Mouse (Mus musculus) thymus, adult 18-20 months (tissue): ENCODE measurements around the gene Lrrc4.
A peak's percentile ranks its signal among the peaks of the same experiment; 100 is the strongest.

ENCODE experiments used
- DNase-seq, 2 experiments: peaks; one replicate each; pipeline ENCODE4 v3.0.0; 2022; ENCODE audit warnings: mixed read lengths in 2 of 2

Lrrc4 gene

GRCm38 (mm10) chr6:28831011-28831853 is at the start of gene Lrrc4:
Gene Lrrc4, minus strand, starts transcription at chr6:28831747.
- DNase-seq, result no peak

- DNase-seq, result no peak
These were observed 49.4 kb upstream of the Lrrc4 start for GRCm38 (mm10) chr6:28880909-28881308.

- no peak for DNase-seq
These were observed 47.8 kb upstream of the Lrrc4 start for GRCm38 (mm10) chr6:28879315-28879714.

GRCm38 (mm10) chr6:28877945-28878666 is 46.6 kb upstream of the Lrrc4 start:
- DNase-seq, result peak in 1 of 2 experiments; percentile 5

- no peak for DNase-seq
These were observed 44.9 kb upstream of the Lrrc4 start for GRCm38 (mm10) chr6:28876492-28876891.

GRCm38 (mm10) chr6:28875333-28875732 is 43.8 kb upstream of the Lrrc4 start:
- DNase-seq, result no peak

GRCm38 (mm10) chr6:28874759-28875158 is 43.2 kb upstream of the Lrrc4 start:
- DNase-seq, result no peak

- no peak for DNase-seq
These were observed 42.5 kb upstream of the Lrrc4 start for GRCm38 (mm10) chr6:28874053-28874452.

- DNase-seq, result no peak
These were observed 40.9 kb upstream of the Lrrc4 start for GRCm38 (mm10) chr6:28872421-28872795.

- no peak for DNase-seq
These were observed 40.3 kb upstream of the Lrrc4 start for GRCm38 (mm10) chr6:28871725-28872420.

- DNase-seq, result no peak
These were observed 36.1 kb upstream of the Lrrc4 start for GRCm38 (mm10) chr6:28867516-28868251.

- DNase-seq, result no peak
These were observed 34.7 kb upstream of the Lrrc4 start for GRCm38 (mm10) chr6:28866206-28866605.

- DNase-seq, result no peak
These were observed 33.6 kb upstream of the Lrrc4 start for GRCm38 (mm10) chr6:28865112-28865511.

- no peak for DNase-seq
These were observed 33.1 kb upstream of the Lrrc4 start for GRCm38 (mm10) chr6:28864684-28865083.

GRCm38 (mm10) chr6:28862304-28862703 is 30.8 kb upstream of the Lrrc4 start:
- no peak for DNase-seq

- DNase-seq, result no peak
These were observed 29.4 kb upstream of the Lrrc4 start for GRCm38 (mm10) chr6:28860922-28861321.

- DNase-seq, result no peak
These were observed 28.9 kb upstream of the Lrrc4 start for GRCm38 (mm10) chr6:28860450-28860849.

GRCm38 (mm10) chr6:28859094-28859493 is 27.5 kb upstream of the Lrrc4 start:
- no peak for DNase-seq

GRCm38 (mm10) chr6:28857198-28858180 is 25.9 kb upstream of the Lrrc4 start:
- no peak for DNase-seq

- DNase-seq, result no peak
These were observed 25.2 kb upstream of the Lrrc4 start for GRCm38 (mm10) chr6:28856789-28857188.

GRCm38 (mm10) chr6:28855442-28855841 is 23.9 kb upstream of the Lrrc4 start:
- no peak for DNase-seq

GRCm38 (mm10) chr6:28854598-28854997 is 23.1 kb upstream of the Lrrc4 start:
- DNase-seq, result no peak
